Mouse (Mus musculus) cerebellum, postnatal 10 days (tissue): ENCODE data around the gene Scnn1b.

ENCODE experiments used
- DNase-seq, 2 experiments: peaks; one replicate each; pipeline ENCODE4 v3.0.0; 2021; ENCODE audit warnings: mixed read lengths in 2 of 2

The Scnn1b gene

GRCm38 (mm10) chr7:121924361-121924760 is 59.5 kb downstream of the Scnn1b start:
- DNase-seq, result no peak

- DNase-seq, result no peak
Measured at GRCm38 (mm10) chr7:121927882-121928281, 63.0 kb downstream of the Scnn1b start.

- peak; percentile 73 to 81 for DNase-seq
Measured at GRCm38 (mm10) chr7:121931246-121931645, 66.4 kb downstream of the Scnn1b start.

- DNase-seq, result peak in 1 of 2 experiments; percentile 24
Measured at GRCm38 (mm10) chr7:121933675-121934074, 68.8 kb downstream of the Scnn1b start.

GRCm38 (mm10) chr7:121934346-121934745 is 69.5 kb downstream of the Scnn1b start:
- DNase-seq, result peak in 1 of 2 experiments; percentile 24

- peak; percentile 48 to 58 for DNase-seq
Measured at GRCm38 (mm10) chr7:121935906-121936794, 71.3 kb downstream of the Scnn1b start.

- peak; percentile 95 to 97 for DNase-seq
Measured at GRCm38 (mm10) chr7:121936861-121937630, 72.2 kb downstream of the Scnn1b start.

GRCm38 (mm10) chr7:121938124-121938891 is 73.5 kb downstream of the Scnn1b start:
- DNase-seq, result peak; percentile 55 to 75

GRCm38 (mm10) chr7:121939244-121939643 is 74.4 kb downstream of the Scnn1b start:
- peak; percentile 52 to 55 for DNase-seq

GRCm38 (mm10) chr7:121939729-121940128 is 74.9 kb downstream of the Scnn1b start:
- peak; percentile 90 to 95 for DNase-seq

GRCm38 (mm10) chr7:121941016-121941415 is 76.2 kb downstream of the Scnn1b start:
- no peak for DNase-seq

GRCm38 (mm10) chr7:121941640-121942039 is 76.8 kb downstream of the Scnn1b start:
- DNase-seq, result no peak

GRCm38 (mm10) chr7:121942371-121942770 is 77.5 kb downstream of the Scnn1b start:
- no peak for DNase-seq

GRCm38 (mm10) chr7:121946196-121946595 is 81.4 kb downstream of the Scnn1b start:
- DNase-seq, result peak; percentile 76 to 89

GRCm38 (mm10) chr7:121947513-121947912 is 82.7 kb downstream of the Scnn1b start:
- DNase-seq, result peak in 1 of 2 experiments; percentile 24

- no peak for DNase-seq
Measured at GRCm38 (mm10) chr7:121954891-121955669, 90.2 kb downstream of the Scnn1b start.

GRCm38 (mm10) chr7:121955802-121956201 is 91.0 kb downstream of the Scnn1b start:
- DNase-seq, result no peak

GRCm38 (mm10) chr7:121961913-121962570 is 97.2 kb downstream of the Scnn1b start:
- DNase-seq, result no peak

- no peak for DNase-seq
Measured at GRCm38 (mm10) chr7:121962571-121962959, 97.7 kb downstream of the Scnn1b start.

- DNase-seq, result peak; percentile 84 to 92
Measured at GRCm38 (mm10) chr7:121963883-121964398, 99.1 kb downstream of the Scnn1b start.

GRCm38 (mm10) chr7:121966169-121966568 is 101.3 kb downstream of the Scnn1b start:
- DNase-seq, result no peak
